Mouse (Mus musculus) neural tube, embryonic 12.5 days (tissue): ENCODE measurements around the gene Zfp53. TPM values are rescaled to one million over a fixed set of nuclear protein-coding genes. Genes with fewer than 3 reads are reported as not detected.
A peak's percentile ranks its signal among the peaks of the same experiment; 100 is the strongest.
"Not testable (repeated sequence)": the region's sequence is repeated elsewhere in the genome, so short reads cannot be mapped to it uniquely, and the experiment has no call there.

Source experiments
- ATAC-seq: fragments of 200-750 bp; cut with Nextera tagmentation; 2 replicates; pipeline ENCODE4 v1.8.0; 2017; ENCODE audit warnings: low read depth, mild to moderate bottlenecking, moderate TSS enrichment, moderate library complexity; ENCODE audit not compliant: low FRiP score
- H3K27ac ChIP-seq: fragments of 300-500 bp; sonication (generic); 2 replicates; pipeline ENCODE4 v1.5.1; 2016
- H3K27me3 ChIP-seq: fragments of 300-500 bp; sonication (generic); replicated peaks from 2 replicates; pipeline ENCODE4 v1.6.1; 2016; ENCODE audit warnings: mild to moderate bottlenecking
- H3K36me3 ChIP-seq: fragments of 300-500 bp; sonication (generic); 2 replicates; pipeline ENCODE4 v1.6.1; 2016; ENCODE audit warnings: mild to moderate bottlenecking
- H3K4me1 ChIP-seq: fragments of 300-500 bp; sonication (generic); 2 replicates; pipeline ENCODE4 v1.6.1; 2016
- H3K4me2 ChIP-seq: fragments of 300-500 bp; sonication (generic); replicated peaks from 2 replicates; pipeline ENCODE4 v1.6.1; 2016; ENCODE audit warnings: mild to moderate bottlenecking
- H3K4me3 ChIP-seq: fragments of 300-500 bp; sonication (generic); 2 replicates; pipeline ENCODE4 v1.5.1; 2016
- H3K9ac ChIP-seq: fragments of 300-500 bp; sonication (generic); 2 replicates; pipeline ENCODE4 v1.6.1; 2016; ENCODE audit warnings: mild to moderate bottlenecking
- H3K9me3 ChIP-seq: fragments of 300-500 bp; sonication (generic); 2 replicates; pipeline ENCODE4 v1.6.1; 2016; ENCODE audit warnings: mild to moderate bottlenecking
- WGBS: fragments of 180-500 bp; shearing (Covaris S2); methylation state at CpG from one replicate; pipeline ENCODE4 v1.1.7; 2016; 5-methylcytosine and 5-hydroxymethylcytosine counted together
- polyA plus RNA-seq: library from polyadenylated mRNA; unstranded; fragments of >200 nt; fragmentation: Nextera tagmentation; extraction: Ambion mirVana; gene quantifications from 2 replicates; pipeline ENCODE4 v1.2.1, GENCODE M21; 2016

Zfp53 gene
- polyA plus RNA-seq: 8.1 and 9.5 TPM in 2 replicates

DNA sequence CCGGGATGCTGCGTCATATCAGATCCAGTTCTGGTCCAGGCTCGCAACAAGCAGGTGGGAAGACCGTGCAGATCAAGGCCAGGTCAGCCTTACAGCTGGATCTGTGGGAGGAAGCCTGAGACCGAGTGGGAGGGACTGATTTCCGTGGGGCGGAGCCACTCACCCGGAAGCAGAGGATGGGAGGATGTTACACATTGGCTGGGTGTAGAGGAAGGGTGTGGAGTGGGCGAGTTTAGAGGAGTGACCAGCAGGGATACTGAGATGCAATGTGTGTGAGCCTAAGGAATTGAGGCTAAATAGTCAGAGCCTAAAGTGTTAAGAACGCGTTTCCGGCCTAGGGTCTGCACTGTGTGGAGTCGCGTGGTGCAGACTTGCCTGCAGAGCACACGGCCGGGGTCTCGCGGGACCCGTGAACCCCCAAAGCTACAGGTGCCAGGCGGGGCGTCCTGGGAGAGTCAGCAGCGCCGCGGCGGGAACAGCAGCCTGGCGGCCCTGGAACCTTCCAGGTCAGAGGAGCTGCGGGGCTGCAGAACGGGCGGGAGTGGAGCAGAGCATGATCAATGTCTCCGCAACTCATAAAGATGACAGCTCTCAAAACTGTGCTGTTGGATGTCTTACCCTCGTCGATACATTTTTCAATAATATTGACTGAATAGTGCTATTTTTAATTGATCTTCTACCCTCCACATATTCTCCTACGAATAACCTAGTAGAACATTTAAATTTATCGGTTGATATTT is at the start of gene Zfp53:
Gene Zfp53 (plus strand): TSS at position 239 of the 740 bp plus-strand sequence.
- Histone ChIP-seq H3K27ac (no peak within 1 kb of the TSS), H3K9me3 (no peaks in the 10 kb centered on the region), H3K36me3 (peaks cover 4% of the 10 kb centered on the region; the same call in 1 of the 2 replicates), H3K27me3 (no peaks in the 10 kb centered on the region), H3K4me1 (no peaks in the 10 kb centered on the region), H3K4me2 (peak within 1 kb of the TSS; percentile 77), H3K4me3 (peak within 1 kb of the TSS; percentile 66), H3K9ac (peak within 1 kb of the TSS; percentile 64)
- peak; percentile 99 for ATAC-seq
- 1% methylated on average over 34 of the region's 34 CpGs for WGBS

DNA sequence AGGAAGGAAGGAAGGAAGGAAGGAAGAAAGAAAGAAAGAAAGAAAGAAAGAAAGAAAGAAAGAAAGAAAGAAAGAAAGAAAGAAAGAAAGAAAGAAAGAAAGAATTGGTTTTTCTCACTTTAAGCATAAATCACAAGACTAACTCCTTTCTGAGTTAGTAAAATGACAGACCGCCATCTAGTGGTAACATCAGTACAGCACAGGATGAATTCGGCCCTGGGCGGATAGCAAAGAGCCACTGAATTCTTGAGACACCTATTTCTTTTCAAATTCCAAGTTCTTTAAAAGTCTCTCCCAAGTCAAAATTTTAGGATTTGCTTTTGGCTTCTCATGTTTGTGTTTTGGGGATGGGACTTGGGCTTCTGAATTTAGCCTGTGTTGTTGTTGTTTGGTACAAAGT is 39.1 kb upstream of the Zfp53 start:
- WGBS: 0% methylated on average over 3 of the region's 3 CpGs
- Histone ChIP-seq H3K27me3 (no peaks in the 10 kb centered on the region), H3K9ac (peak overlapping the region; percentile 45)

DNA sequence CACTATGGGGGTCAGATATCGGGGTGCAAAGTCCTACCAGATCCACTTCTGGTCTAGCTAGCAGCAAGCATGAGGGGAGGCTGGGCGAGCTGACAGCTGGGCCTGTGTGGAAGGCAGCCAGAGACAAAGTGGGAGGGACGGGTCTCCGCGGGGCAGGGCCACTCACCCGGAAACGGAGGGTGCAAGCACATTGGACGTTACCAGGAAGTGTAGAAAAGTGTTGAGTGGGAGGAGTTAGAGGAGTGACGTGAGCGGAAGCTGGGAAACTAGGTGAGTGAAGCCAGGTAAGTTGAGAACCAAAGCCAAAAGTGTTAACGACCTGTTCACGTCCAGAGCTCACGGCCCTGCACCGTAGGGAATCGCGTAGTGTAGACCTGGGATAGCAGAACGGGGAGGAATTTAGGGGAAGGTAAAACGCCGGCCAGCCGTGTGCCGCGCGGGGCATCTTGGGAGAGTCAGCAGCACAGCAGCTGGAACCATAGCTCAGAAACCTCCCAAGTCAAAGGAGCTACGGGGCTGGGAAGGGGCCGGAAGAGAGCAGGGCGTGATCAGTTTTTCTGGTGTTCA is 38.6 kb upstream of the Zfp53 start, which contains the start of gene Zfp51:
Gene Zfp51 (plus strand): TSS at position 237 of the 567 bp plus-strand sequence.
- ATAC-seq: peak; percentile 99
- H3K9ac ChIP-seq: peak within 1 kb of the TSS; percentile 45
- no peak within 1 kb of the TSS for H3K27ac ChIP-seq
- H3K4me3 ChIP-seq: peak within 1 kb of the TSS; percentile 52
- H3K27me3 ChIP-seq: no peaks in the 10 kb centered on the region
- under 1% methylated on average over 26 of the region's 26 CpGs for WGBS
- H3K9me3 ChIP-seq: no peaks in the 10 kb centered on the region
- H3K36me3 ChIP-seq: no peaks in the 10 kb centered on the region
- peaks cover 6% of the 10 kb centered on the region; the same call in 1 of the 2 replicates for H3K4me1 ChIP-seq
- H3K4me2 ChIP-seq: peak within 1 kb of the TSS; percentile 56

More for the DNA sequence above, 39.1 kb upstream of the Zfp53 start:
- ATAC-seq: peak; percentile 83
- H3K4me3 ChIP-seq: peak overlapping the region; percentile 52
- H3K4me2 ChIP-seq: peak overlapping the region; percentile 56
- H3K27ac ChIP-seq: no peak overlapping the region
- no peaks in the 10 kb centered on the region for H3K36me3 ChIP-seq
- H3K4me1 ChIP-seq: peaks cover 6% of the 10 kb centered on the region; the same call in 1 of the 2 replicates
- H3K9me3 ChIP-seq: no peaks in the 10 kb centered on the region

DNA sequence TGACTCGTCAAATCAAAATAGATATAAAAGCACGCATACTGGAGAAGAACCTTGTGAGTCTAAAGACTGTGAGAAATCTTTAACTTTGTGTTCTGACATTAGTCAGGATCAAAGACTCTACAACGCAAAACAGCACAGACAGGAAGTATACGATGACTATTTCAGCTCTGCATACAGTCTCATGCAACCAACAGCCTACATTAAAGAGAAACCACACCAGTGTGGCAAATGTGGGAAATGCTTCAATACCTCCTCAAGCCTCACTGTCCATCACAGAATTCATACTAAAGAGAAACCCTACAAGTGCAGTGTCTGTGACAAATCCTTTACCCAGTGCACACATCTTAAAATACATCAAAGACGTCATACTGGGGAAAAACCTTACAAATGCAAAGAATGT is 25.2 kb upstream of the Zfp53 start:
- 95% methylated on average over 5 of the region's 5 CpGs for WGBS
- no peaks in the 10 kb centered on the region for H3K9me3 ChIP-seq
- H3K27me3 ChIP-seq: no peaks in the 10 kb centered on the region
- H3K36me3 ChIP-seq: peaks cover 46% of the 10 kb centered on the region
- no peak overlapping the region for H3K27ac ChIP-seq
- H3K4me1 ChIP-seq: no peaks in the 10 kb centered on the region
- no peak overlapping the region for H3K4me3 ChIP-seq
- no peak overlapping the region for H3K9ac ChIP-seq
- no peak overlapping the region for H3K4me2 ChIP-seq
- ATAC-seq: no peak

DNA sequence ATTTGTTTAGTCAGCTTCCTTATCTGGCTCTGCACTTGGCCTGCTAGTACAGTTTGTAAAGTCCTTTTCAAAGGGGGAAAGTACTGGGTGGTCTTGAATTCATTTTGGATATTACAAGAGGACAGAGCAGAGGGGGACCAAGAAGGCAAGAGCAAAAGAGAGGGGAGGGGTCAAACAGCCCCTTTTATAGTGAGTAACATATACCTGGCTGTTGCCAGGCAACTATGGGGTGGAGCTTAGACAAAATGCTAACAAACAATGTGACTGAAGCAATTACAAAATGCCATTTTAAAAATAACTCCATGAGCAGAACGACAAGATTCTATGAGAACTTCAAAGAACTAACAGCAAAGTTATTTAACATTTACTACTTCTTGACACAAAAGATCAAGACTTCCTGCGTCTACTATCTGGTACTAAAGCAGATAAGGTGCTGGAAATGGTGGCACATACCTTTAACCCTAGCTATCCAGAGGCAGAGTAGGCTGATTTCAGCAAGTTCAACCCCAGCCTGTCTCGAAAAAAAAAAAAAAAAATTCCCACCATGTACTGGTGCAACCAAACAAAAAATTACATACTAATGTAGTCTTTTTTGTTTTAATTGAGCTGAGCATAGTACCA is 16.7 kb upstream of the Zfp53 start:
- Histone ChIP-seq H3K9ac (no peak overlapping the region), H3K4me2 (no peak overlapping the region), H3K36me3 (no peaks in the 10 kb centered on the region), H3K9me3 (no peaks in the 10 kb centered on the region), H3K4me1 (0 out of 2 replicates have a peak, but pooled peaks cover 3% of the 10 kb centered on the region), H3K27me3 (no peaks in the 10 kb centered on the region), H3K4me3 (no peak overlapping the region), H3K27ac (no peak overlapping the region)
- 71% methylated on average over 3 of the region's 3 CpGs for WGBS
- no peak for ATAC-seq

- Histone ChIP-seq H3K4me3 (no peak overlapping the region), H3K4me1 (0 out of 2 replicates have a peak, but pooled peaks cover 3% of the 10 kb centered on the region), H3K4me2 (no peak overlapping the region), H3K27me3 (no peaks in the 10 kb centered on the region), H3K36me3 (no peaks in the 10 kb centered on the region), H3K9ac (no peak overlapping the region), H3K27ac (no peak overlapping the region), H3K9me3 (no peaks in the 10 kb centered on the region)
- ATAC-seq: no peak
- WGBS: 85% methylated on average over 2 of the region's 2 CpGs
Observed at GRCm38 (mm10) chr17:21472653-21473307, 16.0 kb upstream of the Zfp53 start.

GRCm38 (mm10) chr17:21473362-21474190 is 15.2 kb upstream of the Zfp53 start:
- Histone ChIP-seq H3K4me2 (no peak overlapping the region), H3K9me3 (no peaks in the 10 kb centered on the region), H3K4me3 (no peak overlapping the region), H3K36me3 (no peaks in the 10 kb centered on the region), H3K27me3 (no peaks in the 10 kb centered on the region), H3K4me1 (0 out of 2 replicates have a peak, but pooled peaks cover 3% of the 10 kb centered on the region), H3K9ac (no peak overlapping the region), H3K27ac (no peak overlapping the region)
- 40% methylated on average over 14 of the region's 14 CpGs for WGBS
- ATAC-seq: no peak

DNA sequence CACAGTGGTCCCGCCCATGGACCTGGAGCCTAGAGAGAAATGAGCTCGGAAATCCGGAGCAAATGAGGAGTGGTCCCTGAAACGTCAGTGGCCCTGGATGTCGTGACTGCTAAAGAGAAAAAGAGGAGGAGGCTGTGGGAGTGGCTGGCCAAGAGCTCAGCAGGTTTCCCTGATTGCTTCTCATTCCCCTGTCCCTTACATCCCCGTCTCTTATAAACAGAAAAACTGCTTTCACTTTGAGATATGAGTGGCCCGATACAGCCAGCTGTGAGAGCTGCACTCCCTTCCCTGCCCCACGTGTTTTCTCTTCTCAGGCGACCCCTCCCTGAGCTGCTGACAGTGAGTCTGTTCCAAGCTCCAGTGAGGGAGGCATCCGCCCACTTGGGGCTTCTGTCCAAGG is 14.1 kb upstream of the Zfp53 start:
- H3K4me2 ChIP-seq, H3K9ac ChIP-seq, ATAC-seq, H3K27ac ChIP-seq, H3K9me3 ChIP-seq, H3K27me3 ChIP-seq, H3K36me3 ChIP-seq, H3K4me1 ChIP-seq, H3K4me3 ChIP-seq: not testable (repeated sequence)
- 27% methylated on average over 10 of the region's 10 CpGs for WGBS

DNA sequence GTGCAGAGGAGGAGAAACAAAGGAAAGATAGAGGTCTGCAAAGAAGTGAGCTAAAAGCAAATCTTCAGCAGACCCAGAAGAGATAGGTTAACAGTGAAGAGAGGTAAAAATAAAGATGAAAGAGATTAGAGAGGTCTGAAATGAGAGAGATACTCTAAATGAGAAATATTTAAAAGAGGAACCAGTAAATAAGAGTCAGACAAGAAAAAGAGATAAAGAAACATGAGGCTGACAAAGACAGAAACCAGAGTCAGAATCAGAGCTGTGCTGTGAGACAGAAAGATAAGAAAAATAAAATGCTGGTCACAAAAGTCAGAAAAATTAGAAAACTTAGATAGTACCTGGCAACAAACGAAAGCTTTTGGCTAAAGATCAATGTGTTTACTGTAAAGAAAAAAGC is 13.5 kb upstream of the Zfp53 start:
- not testable (repeated sequence) for H3K4me1 ChIP-seq, ATAC-seq, H3K4me2 ChIP-seq, H3K36me3 ChIP-seq, H3K9ac ChIP-seq, H3K27ac ChIP-seq, H3K4me3 ChIP-seq, H3K9me3 ChIP-seq, H3K27me3 ChIP-seq
- WGBS: 96% methylated on average over 1 of the region's 1 CpGs

- not testable (repeated sequence) for H3K4me3 ChIP-seq, H3K36me3 ChIP-seq, H3K27ac ChIP-seq, H3K4me1 ChIP-seq, H3K9ac ChIP-seq, H3K9me3 ChIP-seq, H3K4me2 ChIP-seq, ATAC-seq, H3K27me3 ChIP-seq
- 85% methylated on average over 5 of the region's 9 CpGs for WGBS
Observed at GRCm38 (mm10) chr17:21476351-21476750, 12.4 kb upstream of the Zfp53 start.

- H3K9me3 ChIP-seq, H3K4me1 ChIP-seq, H3K9ac ChIP-seq, H3K27ac ChIP-seq, H3K36me3 ChIP-seq, ATAC-seq, H3K4me3 ChIP-seq, H3K4me2 ChIP-seq, H3K27me3 ChIP-seq: not testable (repeated sequence)
- WGBS: 75% methylated on average over 10 of the region's 10 CpGs
Observed at GRCm38 (mm10) chr17:21478103-21478777, 10.6 kb upstream of the Zfp53 start.
